Mouse (Mus musculus) CH12.LX (cell line): ENCODE measurements around the gene Slc22a13. TPM values are rescaled to one million over a fixed set of nuclear protein-coding genes. Genes with fewer than 3 reads are reported as not detected.

Source experiments
- DNase-seq: peaks from one replicate; pipeline ENCODE4 v3.0.0-alpha.2; 2013; ENCODE audit errors: extremely low read depth
- H3K27ac ChIP-seq: 2 replicates; pipeline ENCODE4 v1.5.1; 2012; ENCODE audit warnings: low read depth, mild to moderate bottlenecking, control low read depth, moderate library complexity; ENCODE audit not compliant: insufficient read depth
- H3K27me3 ChIP-seq: replicated peaks from 2 replicates; pipeline ENCODE3; 2012; ENCODE audit warnings: inconsistent platforms
- H3K36me3 ChIP-seq, 2 experiments: replicated peaks in 1 of 2; 2 replicates each; pipeline versions ENCODE3 to v1.6.1; 2012; ENCODE audit warnings: inconsistent platforms in 1 of 2, low read length in 1 of 2, mild to moderate bottlenecking in 1 of 2, mixed read lengths in 1 of 2, moderate library complexity in 1 of 2; ENCODE audit not compliant: control insufficient read depth in 1 of 2, insufficient read depth in 1 of 2
- H3K4me1 ChIP-seq, 2 experiments: 2 replicates each; pipeline ENCODE4 v1.6.1; 2012; ENCODE audit warnings: inconsistent platforms in 1 of 2, moderate library complexity in 1 of 2; ENCODE audit not compliant: insufficient read depth in 2 of 2, control insufficient read depth in 1 of 2
- H3K4me2 ChIP-seq: 2 replicates; pipeline ENCODE4 v1.6.1; 2012; ENCODE audit warnings: low read depth, mild to moderate bottlenecking, control low read depth; ENCODE audit not compliant: poor library complexity, insufficient read depth, severe bottlenecking
- H3K4me3 ChIP-seq, 3 experiments: fragments of 150-350 bp in 1 of 3; sonication (generic) in 1 of 3; replicated peaks in 1 of 3; 2 replicates each; pipeline versions ENCODE3 to v1.5.1; 2011 to 2012; ENCODE audit warnings: low read depth in 2 of 3, low read length in 2 of 3, mild to moderate bottlenecking in 2 of 3, moderate library complexity in 2 of 3, control low read depth in 1 of 3, improper control_type of control experiment in 1 of 3, inconsistent platforms in 1 of 3, mixed read lengths in 1 of 3; ENCODE audit not compliant: poor library complexity in 1 of 3
- H3K79me2 ChIP-seq: replicated peaks from 2 replicates; pipeline ENCODE4 v1.6.1; 2012; ENCODE audit warnings: mild to moderate bottlenecking, moderate library complexity; ENCODE audit not compliant: control insufficient read depth, poor library complexity, insufficient read depth, severe bottlenecking; ENCODE audit errors: extremely low read depth
- H3K9ac ChIP-seq: 2 replicates; pipeline ENCODE4 v1.6.1; 2012; ENCODE audit warnings: low read depth, mild to moderate bottlenecking, control low read depth, moderate library complexity; ENCODE audit not compliant: insufficient read depth
- H3K9me3 ChIP-seq: replicated peaks from 2 replicates; pipeline ENCODE3; 2012; ENCODE audit warnings: low read length, inconsistent platforms, mixed read lengths
- BHLHE40 ChIP-seq: IDR thresholded peaks from 2 replicates; pipeline ENCODE4 v1.6.1; 2011; ENCODE audit warnings: mild to moderate bottlenecking, low read depth, low read length, improper control_type of control experiment
- CHD1 ChIP-seq: IDR thresholded peaks from 2 replicates; pipeline ENCODE4 v1.6.1; 2012; ENCODE audit warnings: low read depth, low read length, improper control_type of control experiment, inconsistent platforms
- CHD2 ChIP-seq: IDR thresholded peaks from 2 replicates; pipeline ENCODE4 v1.6.1; 2011; ENCODE audit warnings: low read length, improper control_type of control experiment
- EP300 ChIP-seq: IDR thresholded peaks from 2 replicates; pipeline ENCODE4 v1.6.1; 2011; ENCODE audit warnings: low read length, improper control_type of control experiment
- GABPA ChIP-seq: IDR thresholded peaks from 2 replicates; pipeline ENCODE4 v1.6.1; 2012; ENCODE audit warnings: low read depth, low read length, improper control_type of control experiment, inconsistent platforms; ENCODE audit not compliant: insufficient replicate concordance
- HCFC1 ChIP-seq: IDR thresholded peaks from 2 replicates; pipeline ENCODE4 v1.6.1; 2012; ENCODE audit warnings: low read depth, mild to moderate bottlenecking, inconsistent platforms, low read length, improper control_type of control experiment
- JUND ChIP-seq: conservative IDR thresholded peaks from 2 replicates; pipeline ENCODE4 v1.6.1; 2011; ENCODE audit warnings: low read depth, low read length, improper control_type of control experiment
- MAX ChIP-seq: IDR thresholded peaks from 2 replicates; pipeline ENCODE4 v1.6.1; 2011; ENCODE audit warnings: low read length, improper control_type of control experiment
- MEF2A ChIP-seq: IDR thresholded peaks from 2 replicates; pipeline ENCODE4 v1.6.1; 2014; ENCODE audit warnings: low read depth, mild to moderate bottlenecking, inconsistent platforms, low read length, improper control_type of control experiment, borderline replicate concordance
- POLR2A ChIP-seq: IDR thresholded peaks from 2 replicates; pipeline ENCODE4 v1.6.1; 2011; ENCODE audit warnings: low read depth, mild to moderate bottlenecking, improper control_type of control experiment, low read length
- POLR2AphosphoS2 ChIP-seq: IDR thresholded peaks from 2 replicates; pipeline ENCODE4 v1.6.1; 2011; ENCODE audit warnings: low read depth, low read length, improper control_type of control experiment
- RAD21 ChIP-seq: IDR thresholded peaks from 2 replicates; pipeline ENCODE4 v1.6.1; 2011; ENCODE audit warnings: low read depth, mild to moderate bottlenecking, low read length, improper control_type of control experiment, moderate library complexity
- RCOR1 ChIP-seq: conservative IDR thresholded peaks from 2 replicates; pipeline ENCODE4 v1.6.1; 2012; ENCODE audit warnings: low read depth, mild to moderate bottlenecking, inconsistent platforms, low read length, improper control_type of control experiment
- SMC3 ChIP-seq: IDR thresholded peaks from 2 replicates; pipeline ENCODE4 v1.6.1; 2011; ENCODE audit warnings: low read depth, low read length, improper control_type of control experiment
- UBTF ChIP-seq: IDR thresholded peaks from 2 replicates; pipeline ENCODE4 v1.6.1; 2012; ENCODE audit warnings: low read depth, mild to moderate bottlenecking, inconsistent platforms, low read length, improper control_type of control experiment, moderate library complexity
- USF1 ChIP-seq: IDR thresholded peaks from 2 replicates; pipeline ENCODE4 v1.6.1; 2014; ENCODE audit warnings: low read depth, mild to moderate bottlenecking, inconsistent platforms, low read length, improper control_type of control experiment
- USF2 ChIP-seq: conservative IDR thresholded peaks from 2 replicates; pipeline ENCODE4 v1.6.1; 2011; ENCODE audit warnings: low read depth, low read length, improper control_type of control experiment
- ZC3H11A ChIP-seq: IDR thresholded peaks from 2 replicates; pipeline ENCODE4 v1.6.1; 2012; ENCODE audit warnings: low read depth, mild to moderate bottlenecking, inconsistent platforms, low read length, improper control_type of control experiment
- ZKSCAN1 ChIP-seq: IDR thresholded peaks from 2 replicates; pipeline ENCODE4 v1.6.1; 2012; ENCODE audit warnings: low read depth, inconsistent platforms, low read length, improper control_type of control experiment, borderline replicate concordance
- ZMIZ1 ChIP-seq: IDR thresholded peaks from 2 replicates; pipeline ENCODE4 v1.6.1; 2012; ENCODE audit warnings: low read depth, mild to moderate bottlenecking, inconsistent platforms, low read length, improper control_type of control experiment
- ZNF384 ChIP-seq: IDR thresholded peaks from 2 replicates; pipeline ENCODE4 v1.6.1; 2012; ENCODE audit warnings: low read depth, low read length, improper control_type of control experiment, inconsistent platforms
- dilution Hi-C: fragments of 300-500 bp; cut with MboI; formaldehyde crosslinking; loops from 2 replicates; pipeline ENCODE4 v1.14.3; 2020; ENCODE audit warnings: low sequenced_read_pairs; ENCODE audit not compliant: extremely low pct_unique_long_range_greater_than_20kb, extremely low pct_ligation_motif_present
- in situ Hi-C: fragments of 300-500 bp; cut with MboI; formaldehyde crosslinking; loops from 3 replicates; pipeline ENCODE4 v1.14.3; 2019; ENCODE audit warnings: low sequenced_read_pairs, low pct_ligation_motif_present, low pct_unique_long_range_greater_than_20kb, mixed read lengths
- polyA plus RNA-seq: library from polyadenylated mRNA; unstranded; fragments of >175 nt; gene quantifications from 2 replicates; pipeline ENCODE4 v1.2.1, GENCODE M21; 2012; ENCODE audit warnings: low read depth; ENCODE audit not compliant: insufficient read length
- total RNA-seq, 2 experiments: library from RNA; depleted of rRNA; stranded (reverse); fragments of 300-350 nt in 1 of 2; fragments of >200 nt in 1 of 2; gene quantifications; 2 replicates each; pipeline ENCODE4 v1.2.3; 2012 to 2014

The Slc22a13 gene
- total and polyA plus RNA-seq, 3 experiments: not detected

DNA sequence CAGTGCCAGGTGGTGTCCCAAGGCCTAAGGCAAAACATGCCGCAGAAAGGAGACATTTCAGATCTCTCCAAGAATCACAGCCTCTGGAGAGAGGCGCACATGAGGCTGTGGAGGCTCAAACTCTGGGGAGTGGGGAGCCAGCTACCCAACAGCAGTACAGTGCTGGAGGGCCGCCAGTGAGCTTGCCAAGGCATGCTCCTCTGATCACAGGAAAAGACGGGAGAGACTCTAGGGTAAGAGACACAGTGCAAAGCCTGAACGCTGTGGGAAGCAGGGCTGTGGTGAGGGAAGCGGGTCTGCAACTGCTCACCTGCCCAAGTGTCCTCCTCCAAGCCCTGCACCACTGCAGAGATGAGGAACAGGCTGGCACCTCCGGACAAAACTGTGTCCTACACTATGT, 53.1 kb downstream of the Slc22a13 start:
- no peak for DNase-seq
- H3K36me3 ChIP-seq: no peaks in the 10 kb centered on the region
- TF ChIP-seq USF2 (no peak), ZMIZ1 (no peak), ZC3H11A (no peak), MEF2A (no peak)
- TF ChIP-seq, all 38 proteins: peak for 0
- H3K27me3 ChIP-seq: peaks cover 78% of the 10 kb centered on the region
- no peak overlapping the region for H3K4me2 ChIP-seq
- no peak overlapping the region for H3K9ac ChIP-seq
- no peaks in the 10 kb centered on the region for H3K79me2 ChIP-seq
- no peak overlapping the region for H3K4me3 ChIP-seq
- H3K9me3 ChIP-seq: no peaks in the 10 kb centered on the region
- in situ Hi-C loops: loop anchor here (10.0 kb wide), 1 partner anchor 199 kb away; the partner anchor contains the start of gene Xylb
- no peak overlapping the region for H3K27ac ChIP-seq
- dilution Hi-C loops: no loop called here
- H3K4me1 ChIP-seq: peaks cover 0 to 2% of the 10 kb centered on the region in 2 experiments; a peak in 2 of 4 replicates

DNA sequence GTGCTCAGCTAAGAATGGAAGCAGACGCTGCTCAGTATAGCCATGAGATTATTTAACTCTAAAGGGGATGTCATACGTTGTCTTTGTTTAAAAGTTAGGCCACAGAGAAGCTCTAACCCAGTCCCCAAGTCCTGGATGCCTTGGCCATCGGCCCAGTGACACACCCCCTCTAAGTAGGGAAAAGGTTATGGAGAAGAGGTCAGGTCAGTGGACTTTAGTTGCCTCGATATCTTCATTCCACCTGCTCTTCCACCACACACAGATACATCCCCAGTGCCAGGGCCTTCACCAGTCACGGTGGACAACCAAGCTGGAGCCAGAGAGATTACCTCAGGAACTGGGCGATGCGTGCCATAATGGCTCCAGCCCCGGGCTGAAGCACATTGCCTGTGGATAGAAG, 53.5 kb downstream of the Slc22a13 start:
- TF ChIP-seq UBTF (no peak), SMC3 (no peak), CHD1 (no peak), ZNF384 (no peak), RCOR1 (no peak), MAX (no peak), GABPA (no peak), MEF2A (no peak), POLR2AphosphoS2 (no peak), EP300 (no peak), POLR2A (no peak), BHLHE40 (no peak), HCFC1 (no peak), RAD21 (no peak), JUND (no peak), USF1 (no peak), CHD2 (no peak), ZKSCAN1 (no peak)
- H3K4me2 ChIP-seq: no peak overlapping the region
- no peak overlapping the region for H3K27ac ChIP-seq
- H3K79me2 ChIP-seq: no peaks in the 10 kb centered on the region
- no peak for DNase-seq
- H3K4me1 ChIP-seq: peaks cover 0 to 2% of the 10 kb centered on the region in 2 experiments; a peak in 2 of 4 replicates
- dilution Hi-C loops (no loop called here), in situ Hi-C loops (loop anchor here (10.0 kb wide), 1 partner anchor 199 kb away; the partner anchor contains the start of gene Xylb)
- no peak overlapping the region for H3K9ac ChIP-seq
- no peaks in the 10 kb centered on the region for H3K36me3 ChIP-seq
- H3K27me3 ChIP-seq: peaks cover 79% of the 10 kb centered on the region
- H3K4me3 ChIP-seq: no peak overlapping the region
- H3K9me3 ChIP-seq: no peaks in the 10 kb centered on the region
